In the genomic region with DNA sequence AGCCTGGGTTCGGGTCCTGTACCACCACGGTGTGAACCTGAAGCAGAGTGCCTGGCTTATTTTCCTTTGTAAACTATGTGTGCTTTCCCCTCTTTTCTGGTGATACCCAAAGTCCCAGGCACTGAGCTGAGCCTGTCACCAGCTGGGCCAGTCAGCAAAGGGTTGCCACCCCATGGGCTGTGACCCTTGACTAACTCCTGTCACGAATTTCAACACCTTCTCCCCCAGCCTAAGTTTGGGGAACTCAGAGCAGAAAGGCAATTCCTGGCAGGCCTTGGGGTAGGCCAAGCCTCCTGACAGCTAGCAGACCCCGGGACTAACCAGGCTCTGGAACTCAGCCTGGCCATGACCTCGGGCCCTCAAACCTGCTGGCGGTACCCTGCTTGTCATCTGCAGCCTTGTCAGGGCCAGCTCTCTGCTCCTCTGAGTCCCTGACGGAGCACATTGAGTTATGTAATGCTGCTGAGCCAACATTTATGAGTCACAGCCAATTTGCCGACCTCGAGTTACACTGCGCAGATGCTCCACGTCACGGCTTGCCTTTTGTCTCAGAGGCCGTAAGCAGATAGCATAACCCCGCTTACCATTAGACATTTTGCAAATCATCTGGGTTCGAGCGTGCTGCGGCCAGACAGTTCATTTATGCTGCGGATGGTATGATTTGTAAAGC, we compare ENCODE assay signal across 9 mouse cellular contexts.
DNase-seq lines count a peak whose midpoint lies in the region; ATAC-seq and TF ChIP-seq lines count a peak whose summit lies in the region.
"Had no signal": no experiment of that assay in that cellular context is flagged by ENCODE, and none has a peak within 500 bp of the region (broad histone marks: within the 10 kb centered on the region; RNA-seq: fewer than 3 reads in every experiment).

No protein-coding gene starts in this region.

- DNase-seq in hindbrain, embryonic 14.5 days (ENCODE audit: low spot score), result no peak
- peak; percentile 83 for DNase-seq in adrenal gland, postnatal 10 days
- DNase-seq in fat pad, adult 2 months (ENCODE audit: extremely low read depth, low read depth, low spot score), result peak; percentile 23
- DNase-seq in kidney, adult 2 months, result peak; percentile 49
- DNase-seq in limb, embryonic 14.5 days (ENCODE audit: low spot score), result peak; percentile 73
- DNase-seq in right cerebral cortex, postnatal 36 days (ENCODE audit: low spot score in 2 of 2), result peak; percentile 37 to 68
- no peak for DNase-seq in spleen, postnatal 14 days (ENCODE audit: low spot score in 2 of 2)

- no peaks in the 10 kb centered on the region for H3K9me3 ChIP-seq in hindbrain, embryonic 14.5 days (ENCODE audit: control insufficient read depth, low read length)
- H3K9me3 ChIP-seq in hindbrain, embryonic 16.5 days (ENCODE audit: control insufficient read depth, low read length), result no peaks in the 10 kb centered on the region
- H3K9me3 ChIP-seq in limb, embryonic 14.5 days (ENCODE audit: control insufficient read depth, low read length), result no peaks in the 10 kb centered on the region
- H3K9me3 ChIP-seq: heart, embryonic 13.5 days had no signal

- ATAC-seq in hindbrain, embryonic 14.5 days (ENCODE audit: low FRiP score), result 0 out of 2 replicates have a peak, but pooled peaks have one; percentile 24
- ATAC-seq in hindbrain, embryonic 16.5 days, result no peak
- peak; percentile 78 for ATAC-seq in limb, embryonic 14.5 days (ENCODE audit: low FRiP score, low read depth)

- H3K27me3 ChIP-seq in hindbrain, embryonic 14.5 days (ENCODE audit: control insufficient read depth, insufficient read depth, low read length), result no peaks in the 10 kb centered on the region
- H3K27me3 ChIP-seq in hindbrain, embryonic 16.5 days (replicated peaks; ENCODE audit: control insufficient read depth, insufficient read depth, low read length), result no peaks in the 10 kb centered on the region
- H3K27me3 ChIP-seq in kidney, adult 2 months (replicated peaks; ENCODE audit: control insufficient read depth, insufficient read depth, low read length), result no peaks in the 10 kb centered on the region
- H3K27me3 ChIP-seq in limb, embryonic 14.5 days (ENCODE audit: control insufficient read depth, insufficient read depth, low read length), result no peaks in the 10 kb centered on the region

- WGBS in hindbrain, embryonic 14.5 days, result 64% methylated on average over 18 of the region's 18 CpGs
- 63% methylated on average over 18 of the region's 18 CpGs for WGBS in hindbrain, embryonic 16.5 days
- 58% methylated on average over 18 of the region's 18 CpGs for WGBS in kidney, adult 2 months
- WGBS in limb, embryonic 14.5 days, result 45% methylated on average over 18 of the region's 18 CpGs

- no peak overlapping the region for H3K4me3 ChIP-seq in hindbrain, embryonic 14.5 days (replicated peaks; ENCODE audit: low read length)
- no peak overlapping the region for H3K4me3 ChIP-seq in hindbrain, embryonic 16.5 days (ENCODE audit: low read length)
- no peak overlapping the region for H3K4me3 ChIP-seq in kidney, adult 2 months (ENCODE audit: insufficient read depth, low read depth, low read length)
- no peak overlapping the region for H3K4me3 ChIP-seq in limb, embryonic 14.5 days (replicated peaks; ENCODE audit: low read length)
- H3K4me3 ChIP-seq: heart, embryonic 13.5 days had no signal

- H3K36me3 ChIP-seq in hindbrain, embryonic 14.5 days (replicated peaks; ENCODE audit: control insufficient read depth, insufficient read depth), result no peaks in the 10 kb centered on the region
- H3K36me3 ChIP-seq in hindbrain, embryonic 16.5 days (ENCODE audit: control insufficient read depth, insufficient read depth, low read length), result no peaks in the 10 kb centered on the region
- no peaks in the 10 kb centered on the region for H3K36me3 ChIP-seq in kidney, adult 2 months (ENCODE audit: control insufficient read depth, insufficient read depth, low read length)
- no peaks in the 10 kb centered on the region for H3K36me3 ChIP-seq in limb, embryonic 14.5 days (ENCODE audit: control insufficient read depth, insufficient read depth, low read length)
- H3K36me3 ChIP-seq: heart, embryonic 13.5 days had no signal

- no peak overlapping the region for H3K9ac ChIP-seq in hindbrain, embryonic 14.5 days
- H3K9ac ChIP-seq in hindbrain, embryonic 16.5 days (ENCODE audit: low read depth, low read length), result no peak overlapping the region
- no peak overlapping the region for H3K9ac ChIP-seq in limb, embryonic 14.5 days (ENCODE audit: low read depth, low read length, severe bottlenecking)
- H3K9ac ChIP-seq: heart, embryonic 13.5 days had no signal

- H3K4me1 ChIP-seq in hindbrain, embryonic 14.5 days (replicated peaks; ENCODE audit: control insufficient read depth, insufficient read depth, low read length), result no peaks in the 10 kb centered on the region; the same call in 1 of the 2 replicates
- H3K4me1 ChIP-seq in hindbrain, embryonic 16.5 days (ENCODE audit: control insufficient read depth, insufficient read depth, low read depth, low read length), result no peaks in the 10 kb centered on the region
- no peaks in the 10 kb centered on the region for H3K4me1 ChIP-seq in kidney, adult 2 months (ENCODE audit: control insufficient read depth, insufficient read depth, low read length)
- peaks cover 16% of the 10 kb centered on the region for H3K4me1 ChIP-seq in limb, embryonic 14.5 days (ENCODE audit: control insufficient read depth, insufficient read depth, low read length)

- TF ChIP-seq CTCF in kidney, adult 2 months (conservative IDR thresholded peaks at IDR 0.05; ENCODE audit: insufficient read depth, insufficient read length, low read depth, low read length), result no peak

- no peak for TF ChIP-seq POLR2A in kidney, adult 2 months (IDR thresholded peaks at IDR 0.05; ENCODE audit: low read depth, low read length)
- TF ChIP-seq POLR2A in limb, embryonic 14.5 days (IDR thresholded peaks at IDR 0.05; ENCODE audit: borderline replicate concordance, extremely low read depth, insufficient read depth, insufficient read length), result no peak

- H3K4me2 ChIP-seq in hindbrain, embryonic 14.5 days (replicated peaks), result no peak overlapping the region
- H3K4me2 ChIP-seq in hindbrain, embryonic 16.5 days (ENCODE audit: low read length), result no peak overlapping the region
- H3K4me2 ChIP-seq in limb, embryonic 14.5 days (replicated peaks; ENCODE audit: low read depth, low read length, severe bottlenecking), result no peak overlapping the region
- H3K4me2 ChIP-seq: heart, embryonic 13.5 days had no signal

- H3K27ac ChIP-seq in hindbrain, embryonic 14.5 days, result no peak overlapping the region; the same call in 1 of the 2 replicates
- no peak overlapping the region for H3K27ac ChIP-seq in hindbrain, embryonic 16.5 days (ENCODE audit: low read depth, low read length)
- no peak overlapping the region for H3K27ac ChIP-seq in kidney, adult 2 months (ENCODE audit: insufficient read depth, low read depth, low read length)
- H3K27ac ChIP-seq in limb, embryonic 14.5 days (replicated peaks; ENCODE audit: low read depth, low read length), result no peak overlapping the region
- H3K27ac ChIP-seq: heart, embryonic 13.5 days had no signal

Comparison
In these comparisons a context has a peak if more than half of its experiments do, and no peak if none do; other contexts are left out.
1. DNase-seq: peak in adrenal gland, postnatal 10 days (single experiment), fat pad, adult 2 months (single experiment), kidney, adult 2 months (single experiment), limb, embryonic 14.5 days (single experiment) and right cerebral cortex, postnatal 36 days (2 of 2); none in hindbrain, embryonic 14.5 days (single experiment) and spleen, postnatal 14 days (0 of 2).